Mouse (Mus musculus): ENCODE measurements around the gene 3110040M04Rik. TPM values are rescaled to one million over a fixed set of nuclear protein-coding genes. Genes with fewer than 3 reads are reported as not detected.

3110040M04Rik gene
- total RNA-seq (2023) = not detected

DNA sequence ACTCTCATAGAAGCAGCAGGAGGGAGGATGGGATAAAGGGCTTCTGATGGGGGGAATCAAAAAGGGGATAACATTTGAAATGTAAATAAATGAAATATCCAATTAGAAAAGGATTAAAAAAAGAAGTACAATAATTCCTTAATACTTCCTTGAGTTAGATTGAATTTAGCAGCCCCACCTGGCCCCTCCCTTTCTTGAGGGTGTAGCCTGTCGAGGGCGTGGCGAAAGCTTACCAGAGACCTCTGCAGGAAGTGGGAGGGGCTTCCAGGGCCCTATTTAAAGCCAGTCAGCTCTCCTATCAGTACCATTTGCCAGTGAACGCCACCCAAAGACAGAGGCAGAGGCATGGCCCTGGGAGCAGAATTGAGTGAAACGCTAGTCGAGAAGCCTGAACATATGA, at the start of gene 3110040M04Rik:
Gene 3110040M04Rik, plus strand, starts transcription at position 304 of the 400 bp plus-strand sequence.

DNA sequence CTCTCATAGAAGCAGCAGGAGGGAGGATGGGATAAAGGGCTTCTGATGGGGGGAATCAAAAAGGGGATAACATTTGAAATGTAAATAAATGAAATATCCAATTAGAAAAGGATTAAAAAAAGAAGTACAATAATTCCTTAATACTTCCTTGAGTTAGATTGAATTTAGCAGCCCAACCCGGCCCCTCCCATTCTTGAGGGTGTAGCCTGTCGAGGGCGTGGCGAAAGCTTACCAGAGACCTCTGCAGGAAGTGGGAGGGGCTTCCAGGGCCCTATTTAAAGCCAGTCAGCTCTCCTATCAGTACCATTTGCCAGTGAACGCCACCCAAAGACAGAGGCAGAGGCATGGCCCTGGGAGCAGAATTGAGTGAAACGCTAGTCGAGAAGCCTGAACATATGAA, 21.7 kb upstream of the 3110040M04Rik start, which contains the start of gene Gm47985:
Gene Gm47985, plus strand, starts transcription at position 272 of the 400 bp plus-strand sequence.

DNA sequence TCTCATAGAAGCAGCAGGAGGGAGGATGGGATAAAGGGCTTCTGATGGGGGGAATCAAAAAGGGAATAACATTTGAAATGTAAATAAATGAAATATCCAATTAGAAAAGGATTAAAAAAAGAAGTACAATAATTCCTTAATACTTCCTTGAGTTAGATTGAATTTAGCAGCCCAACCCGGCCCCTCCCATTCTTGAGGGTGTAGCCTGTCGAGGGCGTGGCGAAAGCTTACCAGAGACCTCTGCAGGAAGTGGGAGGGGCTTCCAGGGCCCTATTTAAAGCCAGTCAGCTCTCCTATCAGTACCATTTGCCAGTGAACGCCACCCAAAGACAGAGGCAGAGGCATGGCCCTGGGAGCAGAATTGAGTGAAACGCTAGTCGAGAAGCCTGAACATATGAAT, 11.8 kb upstream of the 3110040M04Rik start, which contains the start of gene Gm8947:
Gene Gm8947, plus strand, starts transcription at position 302 of the 400 bp plus-strand sequence.

DNA sequence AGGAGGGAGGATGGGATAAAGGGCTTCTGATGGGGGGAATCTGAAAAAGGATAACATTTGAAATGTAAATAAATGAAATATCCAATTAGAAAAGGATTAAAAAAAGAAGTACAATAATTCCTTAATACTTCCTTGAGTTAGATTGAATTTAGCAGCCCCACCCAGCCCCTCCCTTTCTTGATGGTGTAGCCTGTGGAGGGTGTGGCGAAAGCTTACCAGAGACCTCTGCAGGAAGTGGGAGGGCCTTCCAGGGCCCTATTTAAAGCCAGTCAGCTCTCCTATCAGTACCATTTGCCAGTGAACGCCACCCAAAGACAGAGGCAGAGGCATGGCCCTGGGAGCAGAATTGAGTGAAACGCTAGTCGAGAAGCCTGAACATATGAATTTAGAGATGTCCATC, 5.8 kb upstream of the 3110040M04Rik start, which contains the start of gene Gm47995:
Gene Gm47995, plus strand, starts transcription at position 329 of the 400 bp plus-strand sequence.

DNA sequence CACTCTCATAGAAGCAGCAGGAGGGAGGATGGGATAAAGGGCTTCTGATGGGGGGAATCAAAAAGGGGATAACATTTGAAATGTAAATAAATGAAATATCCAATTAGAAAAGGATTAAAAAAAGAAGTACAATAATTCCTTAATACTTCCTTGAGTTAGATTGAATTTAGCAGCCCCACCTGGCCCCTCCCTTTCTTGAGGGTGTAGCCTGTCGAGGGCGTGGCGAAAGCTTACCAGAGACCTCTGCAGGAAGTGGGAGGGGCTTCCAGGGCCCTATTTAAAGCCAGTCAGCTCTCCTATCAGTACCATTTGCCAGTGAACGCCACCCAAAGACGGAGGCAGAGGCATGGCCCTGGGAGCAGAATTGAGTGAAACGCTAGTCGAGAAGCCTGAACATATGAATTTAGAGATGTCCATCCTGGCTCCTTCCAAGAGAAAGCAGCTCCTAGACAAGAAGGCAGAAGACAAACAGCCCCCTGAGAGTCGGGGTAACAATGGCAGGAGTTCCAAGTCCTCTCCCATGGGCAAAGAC, 6.0 kb downstream of the 3110040M04Rik start, which contains the start of gene Gm47996:
Gene Gm47996, plus strand, starts transcription at position 308 of the 532 bp plus-strand sequence.

Other genes with a start within 250 kb of the 3110040M04Rik start
- 0.21 TPM for gene Hmcn1, start 210.7 kb upstream of the 3110040M04Rik start, total RNA-seq (2023)
- gene Gm47985, start 21.6 kb upstream of the 3110040M04Rik start, total RNA-seq (2023) = not detected
- not detected for gene Gm8947, start 11.7 kb upstream of the 3110040M04Rik start, total RNA-seq (2023)
- 0.88 TPM for gene Gm47995, start 5.7 kb upstream of the 3110040M04Rik start, total RNA-seq (2023)
- gene Gm47996, start 6.0 kb downstream of the 3110040M04Rik start, total RNA-seq (2023) = not detected
- 217 TPM for gene Ivns1abp, start 140.4 kb downstream of the 3110040M04Rik start, total RNA-seq (2023)
- 51.6 TPM for gene Swt1, start 224.3 kb downstream of the 3110040M04Rik start, total RNA-seq (2023)
- gene Trmt1l, start 224.4 kb downstream of the 3110040M04Rik start, total RNA-seq (2023) = 25.4 TPM

All from CD4-positive naive resting alpha-beta T cell, adult 76 days (primary cell).